Mouse (Mus musculus) forebrain, embryonic 10.5 days (tissue): ENCODE data around the gene Maml3. TPM values are rescaled to one million over a fixed set of nuclear protein-coding genes. Genes with fewer than 3 reads are reported as not detected.

Source experiments
- polyA plus RNA-seq: library from polyadenylated mRNA; unstranded; fragments of >200 nt; fragmentation: Nextera tagmentation; extraction: Ambion mirVana; gene quantifications from 2 replicates; pipeline ENCODE4 v1.2.1, GENCODE M21; 2016

Maml3 gene
- polyA plus RNA-seq, 1 experiment from 2014 or later = 5.6 TPM

Other genes with a start within 250 kb of the Maml3 start
- 2.3 TPM in 2 replicates for gene Foxo1, start 163.3 kb upstream of the Maml3 start, polyA plus RNA-seq